Mouse (Mus musculus) midbrain, embryonic 11.5 days (tissue): ENCODE data around the gene Ermard. TPM values are rescaled to one million over a fixed set of nuclear protein-coding genes. Genes with fewer than 3 reads are reported as not detected.
"Not testable (repeated sequence)": the region's sequence is repeated elsewhere in the genome, so short reads cannot be mapped to it uniquely, and the experiment has no call there.

Experiments
- ATAC-seq: fragments of 200-750 bp; cut with Nextera tagmentation; 2 replicates; pipeline ENCODE4 v1.8.0; 2017; ENCODE audit warnings: moderate TSS enrichment, moderate library complexity; ENCODE audit not compliant: low FRiP score
- DNase-seq: peaks from one replicate; pipeline ENCODE4 v3.0.0; 2015; ENCODE audit warnings: low spot score; ENCODE audit errors: missing footprints
- H3K27ac ChIP-seq: fragments of 300-500 bp; sonication (generic); 2 replicates; pipeline ENCODE4 v1.5.1; 2014; ENCODE audit warnings: low read depth, low read length
- H3K27me3 ChIP-seq: fragments of 300-500 bp; sonication (generic); 2 replicates; pipeline ENCODE4 v1.6.1; 2014; ENCODE audit warnings: mild to moderate bottlenecking, low read length, moderate library complexity, mixed read lengths; ENCODE audit not compliant: control insufficient read depth, insufficient read depth
- H3K36me3 ChIP-seq: fragments of 300-500 bp; sonication (generic); 2 replicates; pipeline ENCODE4 v1.6.1; 2014; ENCODE audit warnings: mild to moderate bottlenecking, low read length, moderate library complexity, mixed read lengths; ENCODE audit not compliant: control insufficient read depth, insufficient read depth
- H3K4me1 ChIP-seq: fragments of 300-500 bp; sonication (generic); 2 replicates; pipeline ENCODE4 v1.6.1; 2014; ENCODE audit warnings: low read length; ENCODE audit not compliant: control insufficient read depth, insufficient read depth
- H3K4me2 ChIP-seq: fragments of 300-500 bp; sonication (generic); 2 replicates; pipeline ENCODE4 v1.6.1; 2014; ENCODE audit warnings: mild to moderate bottlenecking, moderate library complexity
- H3K4me3 ChIP-seq: fragments of 300-500 bp; sonication (generic); 2 replicates; pipeline ENCODE4 v1.5.1; 2014; ENCODE audit warnings: low read depth, low read length
- H3K9ac ChIP-seq: fragments of 300-500 bp; sonication (generic); 2 replicates; pipeline ENCODE4 v1.6.1; 2014; ENCODE audit warnings: low read length
- H3K9me3 ChIP-seq: fragments of 300-500 bp; sonication (generic); 2 replicates; pipeline ENCODE4 v1.6.1; 2016; ENCODE audit warnings: low read length; ENCODE audit not compliant: control insufficient read depth
- WGBS: fragments of 180-500 bp; shearing (Covaris S2); extraction: QIAGEN DNeasy Blood & Tissue Kit; methylation state at CpG from one replicate; pipeline ENCODE4 v1.1.7; 2014; 5-methylcytosine and 5-hydroxymethylcytosine counted together
- polyA plus RNA-seq: library from polyadenylated mRNA; unstranded; fragments of >200 nt; fragmentation: Nextera tagmentation; extraction: Ambion mirVana; gene quantifications from 2 replicates; pipeline ENCODE4 v1.2.1, GENCODE M21; 2014

Ermard gene
- polyA plus RNA-seq, 1 experiment from 2014 or later = 69.3 TPM

- peak; percentile 86 for ATAC-seq
- not testable (repeated sequence) for H3K4me3 ChIP-seq, H3K27ac ChIP-seq, H3K9ac ChIP-seq, H3K9me3 ChIP-seq, H3K4me1 ChIP-seq, H3K36me3 ChIP-seq, DNase-seq, H3K4me2 ChIP-seq, H3K27me3 ChIP-seq
- WGBS = no CpG with 5 or more reads among the region's 97 CpGs
These were observed 17.0 kb upstream of the Ermard start for GRCm38 (mm10) chr17:15023878-15024492.

- H3K4me1 ChIP-seq, H3K36me3 ChIP-seq, H3K9ac ChIP-seq, H3K4me3 ChIP-seq, H3K9me3 ChIP-seq, H3K4me2 ChIP-seq, H3K27ac ChIP-seq, H3K27me3 ChIP-seq, DNase-seq: not testable (repeated sequence)
- ATAC-seq = peak; percentile 92
- WGBS = no CpG with 5 or more reads among the region's 48 CpGs
These were observed 16.4 kb upstream of the Ermard start for GRCm38 (mm10) chr17:15024502-15025193.

GRCm38 (mm10) chr17:15025513-15025912 is 15.5 kb upstream of the Ermard start:
- not testable (repeated sequence) for ATAC-seq, H3K9ac ChIP-seq, H3K4me2 ChIP-seq, DNase-seq, H3K4me1 ChIP-seq, H3K36me3 ChIP-seq, H3K27ac ChIP-seq, H3K4me3 ChIP-seq, H3K27me3 ChIP-seq, H3K9me3 ChIP-seq
- no CpG with 5 or more reads among the region's 6 CpGs for WGBS

- no CpG with 5 or more reads among the region's 4 CpGs for WGBS
- H3K4me1 ChIP-seq, H3K4me2 ChIP-seq, H3K4me3 ChIP-seq, H3K27ac ChIP-seq, H3K27me3 ChIP-seq, H3K9ac ChIP-seq, H3K36me3 ChIP-seq, ATAC-seq, DNase-seq, H3K9me3 ChIP-seq: not testable (repeated sequence)
These were observed 9.6 kb upstream of the Ermard start for GRCm38 (mm10) chr17:15031414-15031813.

- no CpG with 5 or more reads among the region's 3 CpGs for WGBS
- not testable (repeated sequence) for H3K9ac ChIP-seq, ATAC-seq, H3K36me3 ChIP-seq, H3K27me3 ChIP-seq, H3K9me3 ChIP-seq, DNase-seq, H3K4me2 ChIP-seq, H3K4me3 ChIP-seq, H3K4me1 ChIP-seq, H3K27ac ChIP-seq
These were observed 553 bp upstream of the Ermard start for GRCm38 (mm10) chr17:15040455-15040854.

GRCm38 (mm10) chr17:15050338-15050737 is 9.3 kb downstream of the Ermard start:
- not testable (repeated sequence) for H3K4me3 ChIP-seq, H3K27ac ChIP-seq, DNase-seq, H3K27me3 ChIP-seq, H3K4me2 ChIP-seq, H3K9ac ChIP-seq, H3K4me1 ChIP-seq, ATAC-seq, H3K9me3 ChIP-seq, H3K36me3 ChIP-seq
- WGBS = no CpG with 5 or more reads among the region's 1 CpGs

GRCm38 (mm10) chr17:15052766-15053165 is 11.8 kb downstream of the Ermard start:
- not testable (repeated sequence) for H3K4me3 ChIP-seq, H3K27me3 ChIP-seq, H3K27ac ChIP-seq, DNase-seq, H3K4me1 ChIP-seq, H3K9ac ChIP-seq, ATAC-seq, H3K9me3 ChIP-seq, H3K36me3 ChIP-seq, H3K4me2 ChIP-seq
- 86% methylated on average over 1 of the region's 1 CpGs for WGBS

GRCm38 (mm10) chr17:15053183-15053828 is 12.3 kb downstream of the Ermard start:
- H3K9me3 ChIP-seq, H3K9ac ChIP-seq, H3K27me3 ChIP-seq, DNase-seq, ATAC-seq, H3K4me2 ChIP-seq, H3K27ac ChIP-seq, H3K4me1 ChIP-seq, H3K4me3 ChIP-seq, H3K36me3 ChIP-seq: not testable (repeated sequence)
- WGBS = 89% methylated on average over 5 of the region's 8 CpGs

- not testable (repeated sequence) for H3K36me3 ChIP-seq, H3K9me3 ChIP-seq, DNase-seq, ATAC-seq, H3K9ac ChIP-seq, H3K4me3 ChIP-seq, H3K27ac ChIP-seq, H3K27me3 ChIP-seq, H3K4me2 ChIP-seq, H3K4me1 ChIP-seq
- 91% methylated on average over 11 of the region's 13 CpGs for WGBS
These were observed 12.8 kb downstream of the Ermard start for GRCm38 (mm10) chr17:15053829-15054200.
